9 mouse cellular contexts compared by ENCODE assay signal in genomic region chr11:74870991-74871622, GRCm38 (mm10). TPM values are rescaled to one million over a fixed set of nuclear protein-coding genes. Genes with fewer than 3 reads are reported as not detected.
DNase-seq lines count a peak whose midpoint lies in the region; ATAC-seq and TF ChIP-seq lines count a peak whose summit lies in the region.
"Had no signal": no experiment of that assay in that cellular context is flagged by ENCODE, and none has a peak within 500 bp of the region (broad histone marks: within the 10 kb centered on the region; RNA-seq: fewer than 3 reads in every experiment).

No protein-coding gene starts in this region.

- H3K27ac ChIP-seq in gastrocnemius, adult 2 months: peak overlapping the region; percentile 74
- H3K27ac ChIP-seq in limb, embryonic 14.5 days (replicated peaks; ENCODE audit: low read depth, low read length): no peak overlapping the region
- H3K27ac ChIP-seq in stomach, embryonic 14.5 days (ENCODE audit: low read length): no peak overlapping the region
- no peak overlapping the region for H3K27ac ChIP-seq in kidney, adult 2 months (ENCODE audit: insufficient read depth, low read depth, low read length)
- H3K27ac ChIP-seq: lung, embryonic 15.5 days had no signal

- peak; percentile 34; the same call in 1 of the 2 replicates for TF ChIP-seq CTCF in gastrocnemius, adult 2 months (IDR thresholded peaks at IDR 0.05)
- peak; percentile 48 for TF ChIP-seq CTCF in C2C12 (IDR thresholded peaks at IDR 0.05; ENCODE audit: control insufficient read depth, insufficient read depth, insufficient read length)
- no peak; the same call in 1 of the 2 replicates for TF ChIP-seq CTCF in kidney, adult 2 months (conservative IDR thresholded peaks at IDR 0.05; ENCODE audit: insufficient read depth, insufficient read length, low read depth, low read length)

- H3K4me1 ChIP-seq in limb, embryonic 14.5 days (ENCODE audit: control insufficient read depth, insufficient read depth, low read length): peaks cover 7% of the 10 kb centered on the region
- H3K4me1 ChIP-seq in stomach, embryonic 14.5 days (ENCODE audit: control insufficient read depth, insufficient read depth, low read length): peaks cover 3% of the 10 kb centered on the region
- H3K4me1 ChIP-seq in kidney, adult 2 months (ENCODE audit: control insufficient read depth, insufficient read depth, low read length): 0 out of 2 replicates have a peak, but pooled peaks cover 4% of the 10 kb centered on the region

- TF ChIP-seq POLR2A in limb, embryonic 14.5 days (IDR thresholded peaks at IDR 0.05; ENCODE audit: borderline replicate concordance, extremely low read depth, insufficient read depth, insufficient read length): no peak
- TF ChIP-seq POLR2A in kidney, adult 2 months (IDR thresholded peaks at IDR 0.05; ENCODE audit: low read depth, low read length): no peak

- DNase-seq in gastrocnemius, adult 2 months: peak; percentile 40
- DNase-seq in gastrocnemius, postnatal 14 days: no peak
- DNase-seq in frontal cortex, adult 2 months (ENCODE audit: extremely low spot score in 1 of 2, low spot score in 1 of 2): peak; percentile 55 to 80
- DNase-seq in limb, embryonic 14.5 days (ENCODE audit: low spot score): peak; percentile 38
- no peak for DNase-seq in cerebellum, adult 18-20 months
- no peak for DNase-seq in kidney, adult 2 months

- peaks cover 2% of the 10 kb centered on the region for H3K79me2 ChIP-seq in C2C12 (ENCODE audit: control insufficient read depth, insufficient read depth)

- no peaks in the 10 kb centered on the region for H3K36me3 ChIP-seq in C2C12 (ENCODE audit: control insufficient read depth, insufficient read depth)
- H3K36me3 ChIP-seq in limb, embryonic 14.5 days (ENCODE audit: control insufficient read depth, insufficient read depth, low read length): no peaks in the 10 kb centered on the region
- no peaks in the 10 kb centered on the region; the same call in 1 of the 2 replicates for H3K36me3 ChIP-seq in stomach, embryonic 14.5 days (ENCODE audit: control insufficient read depth, insufficient read depth, low read length)
- H3K36me3 ChIP-seq in kidney, adult 2 months (ENCODE audit: control insufficient read depth, insufficient read depth, low read length): no peaks in the 10 kb centered on the region
- H3K36me3 ChIP-seq: lung, embryonic 15.5 days had no signal

- no peaks in the 10 kb centered on the region for H3K27me3 ChIP-seq in C2C12 (ENCODE audit: control insufficient read depth, insufficient read depth, insufficient read length)
- H3K27me3 ChIP-seq in limb, embryonic 14.5 days (ENCODE audit: control insufficient read depth, insufficient read depth, low read length): no peaks in the 10 kb centered on the region
- H3K27me3 ChIP-seq in stomach, embryonic 14.5 days (ENCODE audit: control insufficient read depth, insufficient read depth, low read length): no peaks in the 10 kb centered on the region
- H3K27me3 ChIP-seq in kidney, adult 2 months (replicated peaks; ENCODE audit: control insufficient read depth, insufficient read depth, low read length): no peaks in the 10 kb centered on the region
- H3K27me3 ChIP-seq: lung, embryonic 15.5 days had no signal

- ATAC-seq in limb, embryonic 14.5 days (ENCODE audit: low FRiP score, low read depth): no peak
- peak; percentile 50; the same call in 1 of the 2 replicates for ATAC-seq in stomach, embryonic 14.5 days (ENCODE audit: insufficient number of reproducible peaks, insufficient read depth, low FRiP score, low read depth)

- peak overlapping the region; percentile 9; the same call in 1 of the 2 replicates for H3K4me3 ChIP-seq in gastrocnemius, adult 2 months
- no peak overlapping the region for H3K4me3 ChIP-seq in C2C12 (ENCODE audit: insufficient read depth, poor library complexity, severe bottlenecking)
- no peak overlapping the region for H3K4me3 ChIP-seq in limb, embryonic 14.5 days (replicated peaks; ENCODE audit: low read length)
- H3K4me3 ChIP-seq in stomach, embryonic 14.5 days (ENCODE audit: low read depth, low read length): no peak overlapping the region
- H3K4me3 ChIP-seq in kidney, adult 2 months (ENCODE audit: insufficient read depth, low read depth, low read length): no peak overlapping the region
- H3K4me3 ChIP-seq: lung, embryonic 15.5 days had no signal

- no peak overlapping the region for H3K9ac ChIP-seq in limb, embryonic 14.5 days (ENCODE audit: low read depth, low read length, severe bottlenecking)
- no peak overlapping the region for H3K9ac ChIP-seq in stomach, embryonic 14.5 days (replicated peaks; ENCODE audit: low read depth, low read length)
- H3K9ac ChIP-seq: lung, embryonic 15.5 days had no signal

- WGBS in limb, embryonic 14.5 days: 27% methylated on average over 12 of the region's 12 CpGs
- 28% methylated on average over 12 of the region's 12 CpGs for WGBS in stomach, embryonic 14.5 days
- WGBS in kidney, adult 2 months: 35% methylated on average over 12 of the region's 12 CpGs

- intact Hi-C loops in gastrocnemius, adult 2 months (cut with DNase I): no loop called here
- intact Hi-C loops in gastrocnemius, postnatal 14 days (cut with DNase I; ENCODE audit: low total_unique reads): no loop called here

- no peak overlapping the region for H3K4me2 ChIP-seq in limb, embryonic 14.5 days (replicated peaks; ENCODE audit: low read depth, low read length, severe bottlenecking)
- H3K4me2 ChIP-seq in stomach, embryonic 14.5 days (replicated peaks; ENCODE audit: low read depth, low read length): no peak overlapping the region
- H3K4me2 ChIP-seq: lung, embryonic 15.5 days had no signal

- H3ac ChIP-seq in C2C12 (ENCODE audit: control insufficient read depth, insufficient read length, low read depth): no peak overlapping the region

- H3K79me3 ChIP-seq in C2C12 (ENCODE audit: low read depth): no peaks in the 10 kb centered on the region

- H3K9me3 ChIP-seq in limb, embryonic 14.5 days (ENCODE audit: control insufficient read depth, low read length): no peaks in the 10 kb centered on the region
- H3K9me3 ChIP-seq in stomach, embryonic 14.5 days (ENCODE audit: control insufficient read depth, low read depth, low read length): no peaks in the 10 kb centered on the region
- H3K9me3 ChIP-seq: lung, embryonic 15.5 days had no signal

TF ChIP-seq in C2C12, 6 proteins besides CTCF, POLR2A, EP300 and RAD21:
- TF ChIP-seq MYOD1 (IDR thresholded peaks at IDR 0.05; ENCODE audit: control insufficient read depth, insufficient read length, low read depth) (peak; percentile 70), MAX (IDR thresholded peaks at IDR 0.05) (no peak), FOSL1 (IDR thresholded peaks at IDR 0.05; ENCODE audit: insufficient read depth, low read length, poor library complexity, severe bottlenecking) (peak; percentile 58)

RNA-seq across cellular contexts. Expression of gene Sgsm2, which starts 25.8 kb away (rescaled TPM):
- total RNA-seq in gastrocnemius, adult 2 months (2021): 1 to 10 TPM; 2.1 TPM
- total RNA-seq in gastrocnemius, postnatal 14 days (2021): 1 to 10 TPM; 2.7 to 3.7 TPM
- polyA plus RNA-seq in C2C12 (2012; fragmentation: generic; extraction: Trizol): 7.8 TPM
- polyA plus RNA-seq in frontal cortex, adult 2 months (2012; rRNA removed): 71.9 and 80.2 TPM in 2 replicates
- 18.2 and 21.2 TPM in 2 replicates for polyA plus RNA-seq in limb, embryonic 14.5 days (2012; rRNA removed)
- 6.5 and 7.1 TPM in 2 replicates for polyA plus RNA-seq in limb, embryonic 14.5 days (2014; fragmentation: Nextera tagmentation; extraction: Ambion mirVana)
- 6.9 and 8.7 TPM in 2 replicates for polyA plus RNA-seq in stomach, embryonic 14.5 days (2014; fragmentation: Nextera tagmentation; extraction: Ambion mirVana)
- 27.5 and 31.0 TPM in 2 replicates for polyA plus RNA-seq in kidney, adult 2 months (2012; rRNA removed)

RNA-seq across cellular contexts. Expression of gene Tsr1, which starts 26.8 kb away (rescaled TPM):
- total RNA-seq in gastrocnemius, adult 2 months (2021): 10 to 100 TPM; 24.7 to 28.9 TPM
- total RNA-seq in gastrocnemius, postnatal 14 days (2021): 10 to 100 TPM; 20.9 to 25.4 TPM
- 42.2 TPM for polyA plus RNA-seq in C2C12 (2012; fragmentation: generic; extraction: Trizol)
- polyA plus RNA-seq in frontal cortex, adult 2 months (2012; rRNA removed): 15.6 and 17.6 TPM in 2 replicates
- 31.3 and 37.0 TPM in 2 replicates for polyA plus RNA-seq in limb, embryonic 14.5 days (2012; rRNA removed)
- 49.6 and 50.0 TPM in 2 replicates for polyA plus RNA-seq in limb, embryonic 14.5 days (2014; fragmentation: Nextera tagmentation; extraction: Ambion mirVana)
- 50.5 and 56.6 TPM in 2 replicates for polyA plus RNA-seq in stomach, embryonic 14.5 days (2014; fragmentation: Nextera tagmentation; extraction: Ambion mirVana)
- 6.3 and 6.6 TPM in 2 replicates for polyA plus RNA-seq in kidney, adult 2 months (2012; rRNA removed)

RNA-seq across cellular contexts. Expression of gene Mnt, which starts 40.4 kb away (rescaled TPM):
- total RNA-seq in gastrocnemius, adult 2 months (2021): 10 to 100 TPM in 1 of 2 experiments, 1 to 10 TPM in 1; 6.1 to 11.6 TPM
- total RNA-seq in gastrocnemius, postnatal 14 days (2021): 1 to 10 TPM; 5.4 to 6.1 TPM
- 7.5 TPM for polyA plus RNA-seq in C2C12 (2012; fragmentation: generic; extraction: Trizol)
- polyA plus RNA-seq in frontal cortex, adult 2 months (2012; rRNA removed): 18.2 and 20.8 TPM in 2 replicates
- 17.9 and 25.0 TPM in 2 replicates for polyA plus RNA-seq in limb, embryonic 14.5 days (2012; rRNA removed)
- 6.0 and 7.1 TPM in 2 replicates for polyA plus RNA-seq in limb, embryonic 14.5 days (2014; fragmentation: Nextera tagmentation; extraction: Ambion mirVana)
- polyA plus RNA-seq in stomach, embryonic 14.5 days (2014; fragmentation: Nextera tagmentation; extraction: Ambion mirVana): 4.3 and 5.3 TPM in 2 replicates
- polyA plus RNA-seq in kidney, adult 2 months (2012; rRNA removed): 12.8 and 13.9 TPM in 2 replicates

RNA-seq across cellular contexts. Expression of gene Smg6, which starts 54.5 kb away (rescaled TPM):
- total RNA-seq in gastrocnemius, adult 2 months (2021): 10 to 100 TPM; 11.9 to 12.4 TPM
- total RNA-seq in gastrocnemius, postnatal 14 days (2021): 10 to 100 TPM; 10.6 to 10.8 TPM
- polyA plus RNA-seq in C2C12 (2012; fragmentation: generic; extraction: Trizol): 7.5 TPM
- polyA plus RNA-seq in frontal cortex, adult 2 months (2012; rRNA removed): 27.9 and 35.9 TPM in 2 replicates
- polyA plus RNA-seq in limb, embryonic 14.5 days (2012; rRNA removed): 36.5 and 46.3 TPM in 2 replicates
- polyA plus RNA-seq in limb, embryonic 14.5 days (2014; fragmentation: Nextera tagmentation; extraction: Ambion mirVana): 16.0 and 17.9 TPM in 2 replicates
- 18.7 and 19.9 TPM in 2 replicates for polyA plus RNA-seq in stomach, embryonic 14.5 days (2014; fragmentation: Nextera tagmentation; extraction: Ambion mirVana)
- polyA plus RNA-seq in kidney, adult 2 months (2012; rRNA removed): 35.2 and 40.1 TPM in 2 replicates

RNA-seq across cellular contexts. Expression of gene Srr, which starts 54.6 kb away (rescaled TPM):
- total RNA-seq in gastrocnemius, adult 2 months (2021): 10 to 100 TPM; 18.9 to 26.7 TPM
- 10 to 100 TPM; 19.1 to 21.2 TPM for total RNA-seq in gastrocnemius, postnatal 14 days (2021)
- polyA plus RNA-seq in C2C12 (2012; fragmentation: generic; extraction: Trizol): 2.9 TPM
- polyA plus RNA-seq in frontal cortex, adult 2 months (2012; rRNA removed): 61.0 and 62.9 TPM in 2 replicates
- polyA plus RNA-seq in limb, embryonic 14.5 days (2012; rRNA removed): 19.2 and 22.6 TPM in 2 replicates
- polyA plus RNA-seq in limb, embryonic 14.5 days (2014; fragmentation: Nextera tagmentation; extraction: Ambion mirVana): 33.2 and 34.2 TPM in 2 replicates
- 20.2 and 23.8 TPM in 2 replicates for polyA plus RNA-seq in stomach, embryonic 14.5 days (2014; fragmentation: Nextera tagmentation; extraction: Ambion mirVana)
- 49.7 and 52.0 TPM in 2 replicates for polyA plus RNA-seq in kidney, adult 2 months (2012; rRNA removed)

Comparison
In these comparisons a context has a peak if more than half of its experiments do, and no peak if none do; other contexts are left out.
1. DNase-seq: peak in gastrocnemius, adult 2 months (single experiment), frontal cortex, adult 2 months (2 of 2) and limb, embryonic 14.5 days (single experiment); none in gastrocnemius, postnatal 14 days (single experiment), cerebellum, adult 18-20 months (0 of 2) and kidney, adult 2 months (single experiment).